Mouse (Mus musculus): ENCODE measurements at regions not wholly inside any gene's neighbourhood (a gene's known extent, or its start where the extent isn't known, plus 50 kb on each side); places are given as distances from the start of the nearest gene placed in this dataset.

- DNase-seq (ENCODE audit: low read depth): no peak
Measured at GRCm38 (mm10) chr17:72993134-72993533, 75.0 kb downstream of the Lbh start.

GRCm38 (mm10) chr17:72993626-72994025 is 75.5 kb downstream of the Lbh start:
- no peak for DNase-seq (ENCODE audit: low read depth)

- DNase-seq (ENCODE audit: low read depth): no peak
Measured at GRCm38 (mm10) chr17:72996539-72996938, 78.4 kb downstream of the Lbh start.

GRCm38 (mm10) chr17:72997301-72997921 is 79.3 kb downstream of the Lbh start:
- no peak for DNase-seq (ENCODE audit: low read depth)

GRCm38 (mm10) chr17:73005100-73005499 is 87.0 kb downstream of the Lbh start:
- no peak for DNase-seq (ENCODE audit: low read depth)

GRCm38 (mm10) chr17:73008901-73009300 is 90.8 kb downstream of the Lbh start:
- peak; percentile 15 for DNase-seq (ENCODE audit: low read depth)

- no peak for DNase-seq (ENCODE audit: low read depth)
Measured at GRCm38 (mm10) chr17:73009962-73010361, 91.9 kb downstream of the Lbh start.

GRCm38 (mm10) chr17:73012356-73012755 is 94.3 kb downstream of the Lbh start:
- no peak for DNase-seq (ENCODE audit: low read depth)

GRCm38 (mm10) chr17:73012954-73013353 is 94.8 kb upstream of the Lclat1 start:
- DNase-seq (ENCODE audit: low read depth): no peak

GRCm38 (mm10) chr17:73014090-73014853 is 93.5 kb upstream of the Lclat1 start:
- no peak for DNase-seq (ENCODE audit: low read depth)

- no peak for DNase-seq (ENCODE audit: low read depth)
Measured at GRCm38 (mm10) chr17:73017173-73017572, 90.6 kb upstream of the Lclat1 start.

GRCm38 (mm10) chr17:73022630-73023051 is 85.1 kb upstream of the Lclat1 start:
- DNase-seq (ENCODE audit: low read depth): no peak

- no peak for DNase-seq (ENCODE audit: low read depth)
Measured at GRCm38 (mm10) chr17:73023362-73024107, 84.2 kb upstream of the Lclat1 start.

GRCm38 (mm10) chr17:73027122-73027521 is 80.7 kb upstream of the Lclat1 start:
- DNase-seq (ENCODE audit: low read depth): no peak

GRCm38 (mm10) chr17:73031796-73032195 is 76.0 kb upstream of the Lclat1 start:
- DNase-seq (ENCODE audit: low read depth): no peak

GRCm38 (mm10) chr17:73032326-73032725 is 75.5 kb upstream of the Lclat1 start:
- no peak for DNase-seq (ENCODE audit: low read depth)

GRCm38 (mm10) chr17:73034420-73034819 is 73.4 kb upstream of the Lclat1 start:
- no peak for DNase-seq (ENCODE audit: low read depth)

- no peak for DNase-seq (ENCODE audit: low read depth)
Measured at GRCm38 (mm10) chr17:73034981-73035481, 72.8 kb upstream of the Lclat1 start.

- DNase-seq (ENCODE audit: low read depth): no peak
Measured at GRCm38 (mm10) chr17:73036845-73037244, 70.9 kb upstream of the Lclat1 start.

- DNase-seq (ENCODE audit: low read depth): no peak
Measured at GRCm38 (mm10) chr17:73038586-73038985, 69.2 kb upstream of the Lclat1 start.

GRCm38 (mm10) chr17:73044918-73045580 is 62.7 kb upstream of the Lclat1 start:
- DNase-seq (ENCODE audit: low read depth): peak; percentile 9

- DNase-seq (ENCODE audit: low read depth): no peak
Measured at GRCm38 (mm10) chr17:73046985-73047384, 60.8 kb upstream of the Lclat1 start.

Data from c-Kit-positive CD71-positive TER-119-negative erythroid progenitor cells, embryonic 14.5 days (primary cell).